Mouse (Mus musculus) erythroblast, embryonic 14.5 days (primary cell): ENCODE measurements around the gene Fkbp5. TPM values are rescaled to one million over a fixed set of nuclear protein-coding genes. Genes with fewer than 3 reads are reported as not detected.

Experiments used
- H3K27me3 ChIP-seq: 2 replicates; pipeline ENCODE4 v1.6.1; 2012; ENCODE audit warnings: inconsistent platforms; ENCODE audit not compliant: control insufficient read depth
- H3K36me3 ChIP-seq: 2 replicates; pipeline ENCODE4 v1.6.1; 2012; ENCODE audit warnings: mild to moderate bottlenecking, inconsistent platforms; ENCODE audit not compliant: control insufficient read depth
- H3K4me1 ChIP-seq: 2 replicates; pipeline ENCODE4 v1.6.1; 2012; ENCODE audit warnings: inconsistent platforms; ENCODE audit not compliant: control insufficient read depth
- H3K4me3 ChIP-seq: replicated peaks from 2 replicates; pipeline ENCODE3; 2012; ENCODE audit warnings: moderate library complexity, mild to moderate bottlenecking, inconsistent platforms
- H3K9me3 ChIP-seq: 2 replicates; pipeline ENCODE4 v1.6.1; 2012; ENCODE audit warnings: low read length, inconsistent platforms, mixed read lengths; ENCODE audit not compliant: control insufficient read depth
- GATA1 ChIP-seq: IDR thresholded peaks from 2 replicates; pipeline ENCODE4 v1.6.1; 2012; ENCODE audit warnings: low read length, inconsistent platforms, mixed read lengths
- TAL1 ChIP-seq: IDR thresholded peaks from 3 replicates; pipeline ENCODE4 v1.6.1; 2012; ENCODE audit warnings: low read length, inconsistent platforms, mixed read lengths
- polyA plus RNA-seq: library from polyadenylated mRNA; stranded (reverse); fragments of >175 nt; gene quantifications from 2 replicates; pipeline ENCODE4 v1.2.3, GENCODE M21; 2012

Fkbp5 gene
- polyA plus RNA-seq, 1 experiment: 0.32 TPM

DNA sequence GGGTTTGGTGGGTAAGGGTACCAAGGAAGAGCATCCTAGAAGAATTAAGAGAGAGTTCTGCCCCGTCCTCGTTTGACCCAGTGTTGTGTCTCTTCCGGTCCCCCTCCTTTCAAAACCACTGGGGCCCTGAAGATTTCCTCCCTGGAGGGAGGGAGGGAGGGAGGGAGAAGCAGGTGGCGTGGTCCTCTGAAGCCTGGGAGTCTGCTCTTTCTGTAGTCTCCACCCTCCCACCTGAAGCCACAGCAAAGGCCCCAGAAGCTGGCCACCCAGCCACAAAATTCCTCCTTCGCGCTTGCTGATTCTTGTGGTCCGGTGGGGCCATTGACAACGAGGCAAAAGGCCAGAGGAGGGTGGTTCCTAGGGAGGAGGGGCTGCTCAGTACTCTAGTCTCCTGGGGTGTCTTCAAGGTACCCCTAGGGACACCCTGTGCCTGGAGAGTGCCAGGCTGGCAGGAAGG lies 1.3 kb upstream of the Fkbp5 start:
- no peaks in the 10 kb centered on the region for H3K36me3 ChIP-seq
- H3K4me3 ChIP-seq: no peak overlapping the region
- peaks cover 62% of the 10 kb centered on the region for H3K27me3 ChIP-seq
- no peak for TF ChIP-seq TAL1
- peaks cover 10% of the 10 kb centered on the region for H3K4me1 ChIP-seq
- no peaks in the 10 kb centered on the region for H3K9me3 ChIP-seq

DNA sequence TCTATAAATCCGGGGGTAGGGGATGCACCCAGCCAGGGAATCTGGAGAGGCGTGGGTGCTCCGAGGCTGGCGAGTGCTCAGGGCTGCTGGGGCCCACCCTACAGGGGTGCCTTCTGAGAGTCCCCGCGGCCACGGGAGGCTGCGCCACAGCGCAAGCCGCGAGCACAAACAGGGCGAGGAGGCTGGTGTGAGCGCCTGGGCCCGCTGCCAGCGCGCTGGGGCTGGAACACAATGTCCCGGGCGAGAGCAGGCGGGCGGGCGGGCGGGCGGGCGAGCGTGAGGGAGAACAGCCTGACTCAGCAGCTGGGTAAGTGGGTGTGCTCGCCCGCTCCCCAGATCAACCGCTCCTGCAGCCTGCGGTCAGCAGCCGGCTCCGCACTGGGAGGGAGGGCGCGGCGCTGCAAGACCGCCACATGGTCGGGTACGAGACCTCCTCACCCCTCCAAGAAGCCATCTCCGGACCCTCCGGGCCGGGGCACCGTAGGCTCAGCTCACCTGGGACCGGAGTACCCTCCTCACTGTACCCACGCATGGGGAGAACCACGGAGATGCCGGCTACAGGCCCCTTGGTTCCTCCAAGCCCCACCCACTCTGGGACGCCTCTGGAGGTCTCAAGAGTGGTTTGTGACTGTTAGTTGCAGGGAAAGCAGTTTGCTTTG lies 758 bp upstream of the Fkbp5 start:
- H3K4me1 ChIP-seq: peaks cover 9% of the 10 kb centered on the region
- H3K9me3 ChIP-seq: no peaks in the 10 kb centered on the region
- no peak overlapping the region for H3K4me3 ChIP-seq
- peaks cover 56% of the 10 kb centered on the region for H3K27me3 ChIP-seq
- TF ChIP-seq GATA1 (no peak), TAL1 (no peak)
- no peaks in the 10 kb centered on the region for H3K36me3 ChIP-seq

GRCm38 (mm10) chr17:28516881-28517280 lies 446 bp downstream of the Fkbp5 start:
- no peaks in the 10 kb centered on the region for H3K36me3 ChIP-seq
- H3K4me1 ChIP-seq: peaks cover 4% of the 10 kb centered on the region; the same call in 1 of the 2 replicates
- no peaks in the 10 kb centered on the region for H3K9me3 ChIP-seq
- H3K27me3 ChIP-seq: peaks cover 48% of the 10 kb centered on the region
- TF ChIP-seq GATA1: no peak
- no peak for TF ChIP-seq TAL1
- no peak overlapping the region for H3K4me3 ChIP-seq

- Histone ChIP-seq H3K36me3 (no peaks in the 10 kb centered on the region), H3K4me3 (no peak overlapping the region), H3K27me3 (peaks cover 44% of the 10 kb centered on the region), H3K9me3 (no peaks in the 10 kb centered on the region), H3K4me1 (peaks cover 5% of the 10 kb centered on the region)
- TF ChIP-seq TAL1 (no peak), GATA1 (no peak)
Measured at GRCm38 (mm10) chr17:28515431-28516341, 1.6 kb downstream of the Fkbp5 start.

- TF ChIP-seq GATA1: no peak
- H3K4me3 ChIP-seq: no peak overlapping the region
- H3K36me3 ChIP-seq: no peaks in the 10 kb centered on the region
- H3K4me1 ChIP-seq: peaks cover 5% of the 10 kb centered on the region
- H3K9me3 ChIP-seq: no peaks in the 10 kb centered on the region
- peaks cover 48% of the 10 kb centered on the region for H3K27me3 ChIP-seq
Measured at GRCm38 (mm10) chr17:28514555-28514954, 2.8 kb downstream of the Fkbp5 start.

DNA sequence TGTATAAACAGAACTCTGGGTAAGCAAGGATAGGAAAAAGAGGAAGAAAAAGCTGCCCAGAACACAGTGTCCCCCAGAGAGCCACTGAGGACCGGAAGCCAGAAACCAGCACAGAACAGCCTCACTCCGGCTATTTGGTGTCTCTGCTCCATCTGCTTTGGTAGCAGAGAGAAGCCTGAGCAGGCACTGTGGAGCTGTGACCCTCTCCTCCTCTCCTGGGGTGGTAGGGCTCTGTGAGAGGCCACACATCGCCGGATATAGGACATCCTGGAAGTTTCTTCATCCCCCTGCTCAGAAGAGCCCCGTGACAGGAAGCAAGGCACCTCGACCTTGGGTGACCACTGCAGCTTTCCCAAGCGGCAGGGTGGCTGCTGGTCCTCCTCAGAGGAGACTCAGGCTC lies 3.5 kb downstream of the Fkbp5 start:
- peaks cover 43% of the 10 kb centered on the region for H3K27me3 ChIP-seq
- H3K36me3 ChIP-seq: no peaks in the 10 kb centered on the region
- H3K4me3 ChIP-seq: no peak overlapping the region
- H3K9me3 ChIP-seq: no peaks in the 10 kb centered on the region; the same call in 1 of the 2 replicates
- H3K4me1 ChIP-seq: peaks cover 5% of the 10 kb centered on the region
- TF ChIP-seq TAL1 (no peak), GATA1 (no peak)

DNA sequence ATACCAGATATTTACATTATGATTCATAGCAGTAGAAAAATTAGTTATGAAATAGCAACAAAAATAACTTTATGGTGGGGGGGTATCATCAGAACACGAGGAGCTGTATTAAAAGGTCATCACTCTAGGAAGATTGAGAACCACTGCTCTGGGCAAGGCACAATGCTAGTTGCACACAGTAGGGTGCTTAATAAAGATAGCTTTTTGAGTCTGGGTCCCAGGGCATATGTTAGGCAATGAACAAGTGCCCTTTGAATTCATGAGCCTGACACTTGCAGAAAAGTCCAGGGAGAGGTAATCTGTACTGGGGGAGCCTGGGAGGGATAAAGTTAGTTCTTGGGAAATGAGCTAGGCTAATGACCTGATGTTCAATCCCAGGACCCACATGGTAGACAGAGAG lies 4.0 kb downstream of the Fkbp5 start:
- TF ChIP-seq GATA1 (no peak), TAL1 (no peak)
- Histone ChIP-seq H3K9me3 (no peaks in the 10 kb centered on the region; the same call in 1 of the 2 replicates), H3K4me3 (no peak overlapping the region), H3K4me1 (peaks cover 5% of the 10 kb centered on the region), H3K36me3 (no peaks in the 10 kb centered on the region), H3K27me3 (peaks cover 38% of the 10 kb centered on the region)

DNA sequence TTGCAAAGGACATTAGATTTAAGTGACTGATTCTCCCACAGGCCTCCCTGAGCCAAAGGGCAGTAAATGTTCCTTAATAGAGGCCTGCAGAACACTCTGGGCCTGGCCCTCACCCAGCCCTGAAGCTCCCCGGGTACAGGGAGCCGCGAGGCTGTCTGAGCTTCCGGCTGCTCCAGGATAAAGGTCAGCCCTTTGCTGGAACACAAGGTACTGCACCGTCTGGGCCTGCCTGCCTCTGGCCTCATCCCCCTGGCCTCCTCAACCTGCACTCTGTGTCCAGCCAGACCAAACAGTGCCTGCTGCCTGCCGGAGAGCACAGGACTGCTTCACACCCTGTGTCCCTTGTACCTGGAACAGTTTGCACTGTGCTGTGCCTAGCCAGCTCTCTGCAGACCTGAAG lies 4.6 kb downstream of the Fkbp5 start:
- Histone ChIP-seq H3K36me3 (no peaks in the 10 kb centered on the region), H3K27me3 (peaks cover 31% of the 10 kb centered on the region), H3K4me3 (no peak overlapping the region), H3K4me1 (peaks cover 5% of the 10 kb centered on the region), H3K9me3 (no peaks in the 10 kb centered on the region; the same call in 1 of the 2 replicates)
- no peak for TF ChIP-seq GATA1
- TF ChIP-seq TAL1: no peak
